Mouse (Mus musculus): Measurements from ENCODE around the gene Pxn. TPM values are rescaled to one million over a fixed set of nuclear protein-coding genes. Genes with fewer than 3 reads are reported as not detected.

Pxn gene
- polyA plus RNA-seq, 1 experiment: 2.0 TPM

DNA sequence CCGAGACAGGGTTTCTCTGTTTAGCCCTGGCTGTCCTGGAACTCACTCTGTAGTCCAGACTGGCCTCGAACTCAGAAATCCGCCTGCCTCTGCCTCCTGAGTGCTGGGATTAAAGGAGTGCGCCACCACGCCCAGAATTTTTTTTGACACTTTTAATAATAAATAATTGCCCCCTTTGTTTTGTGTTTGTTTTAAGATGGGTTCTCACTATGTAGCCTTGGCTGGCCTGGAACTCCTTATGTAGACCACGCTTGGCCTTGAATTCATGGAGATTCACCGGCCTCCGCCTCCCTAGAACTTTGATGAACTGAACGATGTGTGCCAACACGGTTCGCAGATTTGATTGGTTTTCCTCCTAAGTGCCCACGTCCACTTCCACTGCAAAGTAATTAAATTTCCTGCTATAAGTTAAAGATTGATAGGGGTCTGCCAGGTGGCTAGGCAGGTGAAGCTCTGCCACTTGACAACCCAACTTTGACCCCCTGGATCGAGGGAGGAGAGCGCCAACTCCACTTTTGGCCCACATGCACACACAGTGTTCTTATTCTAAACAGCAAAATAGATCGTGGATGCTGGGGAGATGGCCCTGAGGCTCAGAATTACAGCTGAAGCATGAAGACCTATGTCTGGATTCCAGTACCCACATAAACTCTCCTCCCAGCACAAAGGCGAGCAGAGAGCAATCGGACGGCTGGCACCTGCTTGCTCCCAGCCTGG, 20.8 kb upstream of the Pxn start:
- TF ChIP-seq TAL1 (IDR thresholded peaks at IDR 0.05; ENCODE audit: low read length) (no peak), GATA1 (IDR thresholded peaks at IDR 0.05; ENCODE audit: low read length) (no peak)
- Histone ChIP-seq H3K9me3 (ENCODE audit: control insufficient read depth, low read length) (no peaks in the 10 kb centered on the region), H3K27me3 (ENCODE audit: control insufficient read depth) (no peaks in the 10 kb centered on the region), H3K4me1 (ENCODE audit: control insufficient read depth) (peaks cover 50% of the 10 kb centered on the region), H3K36me3 (ENCODE audit: control insufficient read depth) (peaks cover 7% of the 10 kb centered on the region), H3K4me3 (replicated peaks) (no peak overlapping the region)

DNA sequence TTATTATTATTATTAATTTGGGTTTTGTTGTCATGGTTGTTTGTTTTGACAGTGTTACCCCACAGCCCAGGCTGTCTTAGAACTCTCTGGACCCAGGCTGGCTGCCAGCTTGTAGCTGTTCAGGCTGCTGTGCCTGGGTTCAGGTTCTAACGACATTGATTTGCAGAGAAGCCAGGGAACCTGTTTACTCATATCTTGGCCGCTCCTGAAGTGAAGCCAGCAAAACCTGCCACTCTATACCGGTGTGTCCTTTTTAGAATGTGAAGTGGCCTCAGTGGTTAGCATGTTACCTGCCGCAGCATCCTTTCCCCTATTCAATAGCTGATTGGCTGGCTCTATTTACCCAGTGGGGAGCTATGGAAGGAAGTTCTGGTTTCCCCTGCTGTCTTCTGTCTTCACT, 19.8 kb upstream of the Pxn start:
- Histone ChIP-seq H3K9me3 (ENCODE audit: control insufficient read depth, low read length) (no peaks in the 10 kb centered on the region), H3K27me3 (ENCODE audit: control insufficient read depth) (peaks cover 1% of the 10 kb centered on the region), H3K4me1 (ENCODE audit: control insufficient read depth) (peaks cover 58% of the 10 kb centered on the region), H3K36me3 (ENCODE audit: control insufficient read depth) (peaks cover 7% of the 10 kb centered on the region), H3K4me3 (replicated peaks) (no peak overlapping the region)
- TF ChIP-seq TAL1 (IDR thresholded peaks at IDR 0.05; ENCODE audit: low read length): no peak
- no peak for TF ChIP-seq GATA1 (IDR thresholded peaks at IDR 0.05; ENCODE audit: low read length)

DNA sequence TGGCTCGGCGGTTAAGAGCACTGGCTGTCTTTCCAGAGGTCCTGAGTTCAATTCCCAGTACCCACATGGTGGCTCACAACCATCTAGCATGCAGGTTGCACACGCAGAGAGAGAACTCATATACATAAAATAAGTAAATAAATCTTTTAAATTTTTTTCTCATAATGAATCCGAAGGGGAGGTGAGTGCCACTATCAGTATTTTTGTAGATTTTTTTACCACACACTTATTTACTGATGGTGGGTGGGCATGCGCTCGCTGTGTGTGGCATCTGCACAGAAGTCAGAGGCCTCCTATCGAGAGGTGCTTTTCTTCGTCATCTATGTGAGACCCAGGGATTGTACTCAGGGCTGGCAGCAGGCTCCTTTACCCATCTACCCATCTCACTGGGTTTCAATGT, 19.1 kb upstream of the Pxn start:
- no peak for TF ChIP-seq GATA1 (IDR thresholded peaks at IDR 0.05; ENCODE audit: low read length)
- H3K4me1 ChIP-seq (ENCODE audit: control insufficient read depth): peaks cover 62% of the 10 kb centered on the region
- H3K4me3 ChIP-seq (replicated peaks): no peak overlapping the region
- no peaks in the 10 kb centered on the region for H3K9me3 ChIP-seq (ENCODE audit: control insufficient read depth, low read length)
- H3K36me3 ChIP-seq (ENCODE audit: control insufficient read depth): peaks cover 5% of the 10 kb centered on the region
- H3K27me3 ChIP-seq (ENCODE audit: control insufficient read depth): peaks cover 7% of the 10 kb centered on the region

DNA sequence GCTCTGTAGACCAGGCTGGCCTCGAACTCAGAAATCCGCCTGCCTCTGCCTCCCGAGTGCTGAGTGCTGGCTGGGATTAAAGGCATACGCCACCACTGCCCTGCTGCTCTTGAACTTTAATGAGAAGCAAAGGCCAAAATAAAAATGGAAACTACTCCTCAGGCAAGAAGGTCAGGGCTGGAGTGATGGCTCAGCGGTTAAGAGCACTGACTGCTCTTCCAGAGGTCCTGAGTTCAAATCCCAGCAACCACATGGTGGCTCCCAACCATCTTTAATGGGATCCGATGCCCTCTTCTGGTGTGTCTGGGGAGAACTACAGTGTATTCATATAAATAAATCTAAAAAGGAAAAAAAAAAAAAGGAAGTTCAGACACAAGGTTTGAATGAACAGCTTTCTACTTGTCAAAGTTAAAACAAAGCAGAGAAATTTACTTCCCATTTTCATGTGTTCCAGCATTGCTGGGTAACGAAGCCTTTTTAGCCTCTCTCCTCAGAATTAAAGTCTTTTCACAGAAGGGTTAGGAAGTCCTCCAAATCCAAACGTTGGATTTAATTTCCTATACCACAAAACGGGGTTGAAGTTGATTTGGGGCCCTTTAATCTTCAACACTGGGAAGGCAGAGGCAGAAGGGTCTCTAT, 18.4 kb upstream of the Pxn start:
- H3K9me3 ChIP-seq (ENCODE audit: control insufficient read depth, low read length): no peaks in the 10 kb centered on the region
- peaks cover 7% of the 10 kb centered on the region for H3K27me3 ChIP-seq (ENCODE audit: control insufficient read depth)
- TF ChIP-seq GATA1 (IDR thresholded peaks at IDR 0.05; ENCODE audit: low read length) (no peak), TAL1 (IDR thresholded peaks at IDR 0.05; ENCODE audit: low read length) (no peak)
- H3K4me3 ChIP-seq (replicated peaks): no peak overlapping the region
- H3K4me1 ChIP-seq (ENCODE audit: control insufficient read depth): peaks cover 62% of the 10 kb centered on the region
- no peaks in the 10 kb centered on the region for H3K36me3 ChIP-seq (ENCODE audit: control insufficient read depth)

DNA sequence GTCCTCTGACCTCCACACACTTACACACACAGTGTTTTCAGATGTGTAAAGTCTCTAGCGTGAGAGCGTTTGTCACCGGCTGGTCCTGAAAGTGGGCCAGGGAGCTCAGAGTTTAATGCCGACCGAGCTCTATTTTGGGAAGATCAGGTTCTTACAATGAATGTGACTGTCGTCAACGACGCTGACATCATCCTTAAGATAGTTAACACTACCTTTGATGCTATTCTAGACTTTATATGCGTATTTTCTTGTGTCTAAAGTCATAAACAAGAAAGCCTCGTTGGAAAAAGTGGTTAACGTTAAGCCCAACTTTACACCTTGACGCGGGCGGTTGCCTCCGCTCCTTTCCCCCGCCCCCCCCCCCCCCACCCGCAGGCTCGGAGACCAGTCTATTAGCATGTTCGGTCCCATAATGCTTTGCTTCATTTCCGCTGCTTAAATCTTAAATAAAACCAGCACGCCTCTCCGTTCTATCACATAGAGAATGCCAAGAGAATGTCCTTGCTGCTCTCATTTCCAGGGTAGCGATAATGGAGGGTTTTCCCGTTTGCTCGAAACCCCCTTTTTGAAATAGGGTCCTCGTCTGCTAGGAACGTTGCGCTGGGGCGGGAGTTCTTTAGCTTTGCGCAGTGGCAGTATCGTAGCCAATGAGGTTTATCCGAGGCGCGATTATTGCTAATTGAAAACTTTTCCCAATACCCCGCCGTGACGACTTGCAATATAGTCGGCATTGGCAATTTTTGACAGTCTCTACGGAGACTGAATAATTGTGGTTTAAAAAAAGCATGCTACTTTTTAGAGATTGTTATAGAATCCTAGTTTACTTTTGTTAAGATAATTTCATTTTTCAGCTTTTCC, 17.4 kb upstream of the Pxn start:
- H3K4me1 ChIP-seq (ENCODE audit: control insufficient read depth): peaks cover 61% of the 10 kb centered on the region
- H3K4me3 ChIP-seq (replicated peaks): peak overlapping the region; percentile 55
- no peaks in the 10 kb centered on the region for H3K36me3 ChIP-seq (ENCODE audit: control insufficient read depth)
- TF ChIP-seq GATA1 (IDR thresholded peaks at IDR 0.05; ENCODE audit: low read length) (no peak), TAL1 (IDR thresholded peaks at IDR 0.05; ENCODE audit: low read length) (no peak)
- H3K27me3 ChIP-seq (ENCODE audit: control insufficient read depth): peaks cover 7% of the 10 kb centered on the region
- H3K9me3 ChIP-seq (ENCODE audit: control insufficient read depth, low read length): no peaks in the 10 kb centered on the region

- peak overlapping the region; percentile 55 for H3K4me3 ChIP-seq (replicated peaks)
- no peaks in the 10 kb centered on the region for H3K9me3 ChIP-seq (ENCODE audit: control insufficient read depth, low read length)
- no peaks in the 10 kb centered on the region for H3K36me3 ChIP-seq (ENCODE audit: control insufficient read depth)
- H3K4me1 ChIP-seq (ENCODE audit: control insufficient read depth): peaks cover 52% of the 10 kb centered on the region
- TF ChIP-seq GATA1 (IDR thresholded peaks at IDR 0.05; ENCODE audit: low read length) (no peak), TAL1 (IDR thresholded peaks at IDR 0.05; ENCODE audit: low read length) (no peak)
- H3K27me3 ChIP-seq (ENCODE audit: control insufficient read depth): peaks cover 7% of the 10 kb centered on the region
These were observed 16.5 kb upstream of the Pxn start for GRCm38 (mm10) chr5:115489699-115490637.

DNA sequence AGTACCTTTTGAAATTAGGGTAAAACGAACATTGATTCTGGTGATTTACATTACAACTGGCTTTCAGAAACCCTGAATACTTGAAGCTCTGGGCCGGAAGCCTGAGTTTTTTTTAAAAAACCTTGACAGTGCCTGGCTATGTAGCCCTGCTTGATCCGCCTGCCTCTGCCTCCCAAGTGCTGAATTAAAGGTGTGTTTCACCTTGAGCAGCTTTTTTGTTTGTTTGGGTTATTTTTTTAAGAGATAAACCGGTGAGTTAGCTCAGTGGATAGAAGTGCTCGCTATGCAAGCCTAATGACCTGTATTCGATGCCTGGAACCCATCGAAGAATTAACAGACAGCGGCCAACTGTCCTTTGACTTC, 15.9 kb upstream of the Pxn start:
- peaks cover 48% of the 10 kb centered on the region for H3K4me1 ChIP-seq (ENCODE audit: control insufficient read depth)
- TF ChIP-seq GATA1 (IDR thresholded peaks at IDR 0.05; ENCODE audit: low read length): no peak
- no peak for TF ChIP-seq TAL1 (IDR thresholded peaks at IDR 0.05; ENCODE audit: low read length)
- no peaks in the 10 kb centered on the region for H3K36me3 ChIP-seq (ENCODE audit: control insufficient read depth)
- peaks cover 7% of the 10 kb centered on the region for H3K27me3 ChIP-seq (ENCODE audit: control insufficient read depth)
- H3K4me3 ChIP-seq (replicated peaks): peak overlapping the region; percentile 41
- no peaks in the 10 kb centered on the region for H3K9me3 ChIP-seq (ENCODE audit: control insufficient read depth, low read length)

- Histone ChIP-seq H3K4me3 (replicated peaks) (peak overlapping the region; percentile 19), H3K27me3 (ENCODE audit: control insufficient read depth) (peaks cover 7% of the 10 kb centered on the region), H3K9me3 (ENCODE audit: control insufficient read depth, low read length) (no peaks in the 10 kb centered on the region), H3K36me3 (ENCODE audit: control insufficient read depth) (no peaks in the 10 kb centered on the region), H3K4me1 (ENCODE audit: control insufficient read depth) (peaks cover 46% of the 10 kb centered on the region)
- TF ChIP-seq GATA1 (IDR thresholded peaks at IDR 0.05; ENCODE audit: low read length) (no peak), TAL1 (IDR thresholded peaks at IDR 0.05; ENCODE audit: low read length) (no peak)
These were observed 15.4 kb upstream of the Pxn start for GRCm38 (mm10) chr5:115491076-115491475.
